Mouse (Mus musculus) liver, adult 2 months (tissue): Measurements from ENCODE around the gene Enox1. TPM values are rescaled to one million over a fixed set of nuclear protein-coding genes. Genes with fewer than 3 reads are reported as not detected.

ENCODE experiments used
- DNase-seq: peaks from one replicate; pipeline ENCODE4 v3.0.0-alpha.2; 2011; ENCODE audit warnings: low read depth, low spot score; ENCODE audit errors: extremely low read depth
- H3K27ac ChIP-seq: fragments of 200-500 bp; replicated peaks from 2 replicates; pipeline ENCODE4 v1.5.1; 2012; ENCODE audit warnings: low read depth, mild to moderate bottlenecking, control low read depth, inconsistent platforms, low read length; ENCODE audit not compliant: insufficient read depth
- H3K27me3 ChIP-seq: fragments of 200-500 bp; 2 replicates; pipeline ENCODE4 v1.6.1; 2012; ENCODE audit warnings: mild to moderate bottlenecking, moderate library complexity, low read length, inconsistent platforms; ENCODE audit not compliant: control insufficient read depth, insufficient read depth
- H3K36me3 ChIP-seq: fragments of 200-500 bp; 2 replicates; pipeline ENCODE4 v1.6.1; 2012; ENCODE audit warnings: low read length, inconsistent platforms; ENCODE audit not compliant: control insufficient read depth, insufficient read depth
- H3K4me1 ChIP-seq: fragments of 200-500 bp; 2 replicates; pipeline ENCODE4 v1.6.1; 2011; ENCODE audit warnings: low read length; ENCODE audit not compliant: control insufficient read depth, insufficient read depth
- H3K4me3 ChIP-seq: fragments of 200-500 bp; 2 replicates; pipeline ENCODE4 v1.5.1; 2011; ENCODE audit warnings: low read depth, mild to moderate bottlenecking, control low read depth, low read length, moderate library complexity; ENCODE audit not compliant: insufficient read depth
- H3K79me2 ChIP-seq: fragments of 200-500 bp; 2 replicates; pipeline ENCODE4 v1.6.1; 2012; ENCODE audit warnings: inconsistent platforms, mild to moderate bottlenecking, low read length, moderate library complexity; ENCODE audit not compliant: control insufficient read depth, insufficient read depth
- H3K9ac ChIP-seq: fragments of 200-500 bp; 2 replicates; pipeline ENCODE4 v1.6.1; 2012; ENCODE audit warnings: low read depth, mild to moderate bottlenecking, control low read depth, inconsistent platforms, low read length
- CTCF ChIP-seq: fragments of 200-500 bp; IDR thresholded peaks from 2 replicates; pipeline ENCODE4 v1.5.1; 2011; ENCODE audit warnings: low read depth, low read length, control low read depth
- POLR2A ChIP-seq: fragments of 200-500 bp; IDR thresholded peaks from 2 replicates; pipeline ENCODE4 v1.6.1; 2011; ENCODE audit warnings: low read length, control low read depth; ENCODE audit not compliant: insufficient read depth; ENCODE audit errors: extremely low read depth
- WGBS: fragments of 180-500 bp; shearing (Covaris S2); methylation state at CpG from one replicate; pipeline ENCODE4 v1.1.7; 2018; 5-methylcytosine and 5-hydroxymethylcytosine counted together
- polyA plus RNA-seq: library from polyadenylated mRNA; depleted of rRNA; stranded (reverse); fragments of >200 nt; gene quantifications from 2 replicates; pipeline ENCODE4 v1.2.3, GENCODE M21; 2012
- total RNA-seq: library from RNA; depleted of rRNA; stranded (reverse); fragments of >200 nt; gene quantifications from 2 replicates; pipeline ENCODE4 v1.2.3, GENCODE M21; 2014

The Enox1 gene
- total and polyA plus RNA-seq, 2 experiments = 0.09 TPM; not detected in 1

- Histone ChIP-seq H3K4me1 (no peaks in the 10 kb centered on the region), H3K4me3 (no peak overlapping the region), H3K27ac (no peak overlapping the region), H3K27me3 (no peaks in the 10 kb centered on the region), H3K9ac (no peak overlapping the region), H3K79me2 (no peaks in the 10 kb centered on the region), H3K36me3 (no peaks in the 10 kb centered on the region)
- no peak for TF ChIP-seq POLR2A
- no peak for TF ChIP-seq CTCF
- no peak for DNase-seq
- WGBS = 80% methylated on average over 5 of the region's 5 CpGs
These were observed 232.7 kb downstream of the Enox1 start for GRCm38 (mm10) chr14:77389276-77389675.

DNA sequence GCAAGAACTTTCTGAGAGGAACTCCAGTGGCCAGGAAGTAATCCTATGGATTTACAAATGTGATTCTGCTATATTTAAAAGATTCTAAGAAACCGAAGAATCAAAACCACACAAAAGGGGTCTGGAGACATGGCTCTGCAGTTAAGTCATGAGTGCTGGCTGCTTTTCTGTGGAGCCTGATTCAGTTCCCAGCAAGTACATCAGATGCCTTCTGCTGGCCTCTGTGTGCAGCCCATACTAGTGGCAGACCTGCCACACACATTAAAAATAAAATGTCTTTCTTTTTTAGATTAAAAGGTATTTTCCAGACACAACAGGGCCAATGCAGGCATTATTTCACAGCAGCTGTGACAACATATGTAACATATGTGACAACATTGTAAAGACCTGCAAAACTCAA is 235.9 kb downstream of the Enox1 start:
- H3K36me3 ChIP-seq = no peaks in the 10 kb centered on the region
- H3K79me2 ChIP-seq = no peaks in the 10 kb centered on the region
- no peak for DNase-seq
- H3K9ac ChIP-seq = no peak overlapping the region
- 90% methylated on average over 1 of the region's 1 CpGs for WGBS
- no peak overlapping the region for H3K27ac ChIP-seq
- TF ChIP-seq POLR2A (no peak), CTCF (no peak)
- no peaks in the 10 kb centered on the region for H3K27me3 ChIP-seq
- no peak overlapping the region for H3K4me3 ChIP-seq
- no peaks in the 10 kb centered on the region for H3K4me1 ChIP-seq

DNA sequence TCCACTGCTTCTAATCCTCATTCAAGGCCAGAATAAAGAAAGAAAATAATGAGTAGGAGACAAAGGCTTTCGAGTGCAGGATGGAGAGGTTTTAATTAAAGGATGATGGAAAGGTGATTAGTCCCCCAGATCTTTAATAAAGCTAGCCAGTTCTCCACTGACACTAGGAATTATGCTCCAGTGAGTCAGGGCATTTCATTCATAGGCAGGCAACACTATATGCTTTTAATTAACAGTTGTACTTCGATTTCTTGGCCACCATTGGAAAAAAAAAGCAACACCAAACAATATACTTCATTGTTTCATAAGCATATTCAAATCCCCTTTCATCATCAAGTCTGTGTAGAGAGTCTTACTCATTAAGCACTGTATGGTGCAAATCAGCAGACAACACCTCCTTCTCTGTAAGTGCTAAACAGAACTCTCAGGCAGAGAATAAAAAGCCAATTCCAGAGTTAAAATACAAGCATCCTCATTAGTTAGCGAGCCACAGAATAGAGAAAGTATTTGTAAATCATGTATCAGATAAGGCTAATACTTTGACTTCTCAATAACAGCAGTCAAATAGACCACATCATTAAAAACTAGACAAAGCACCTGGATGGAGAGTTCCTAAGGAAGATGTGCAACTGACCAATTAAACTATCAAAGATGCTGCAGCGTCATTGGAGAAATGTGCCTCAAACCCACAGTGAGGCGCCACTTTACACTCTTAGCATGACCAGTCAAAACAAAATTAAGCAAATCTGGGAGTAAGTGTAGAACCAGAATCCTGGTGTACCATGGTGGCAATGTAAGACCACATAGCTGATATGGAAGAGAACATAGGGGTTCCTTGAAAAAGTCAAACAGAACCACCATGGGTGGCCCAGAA is 249.9 kb downstream of the Enox1 start:
- DNase-seq = no peak
- Histone ChIP-seq H3K4me1 (no peaks in the 10 kb centered on the region), H3K27me3 (no peaks in the 10 kb centered on the region), H3K36me3 (no peaks in the 10 kb centered on the region), H3K79me2 (no peaks in the 10 kb centered on the region), H3K27ac (no peak overlapping the region), H3K9ac (no peak overlapping the region), H3K4me3 (no peak overlapping the region)
- 81% methylated on average over 5 of the region's 5 CpGs for WGBS
- TF ChIP-seq CTCF = no peak
- TF ChIP-seq POLR2A = no peak

- H3K4me1 ChIP-seq = no peaks in the 10 kb centered on the region
- H3K9ac ChIP-seq = no peak overlapping the region
- H3K4me3 ChIP-seq = no peak overlapping the region
- 69% methylated on average over 8 of the region's 8 CpGs for WGBS
- no peaks in the 10 kb centered on the region for H3K79me2 ChIP-seq
- TF ChIP-seq POLR2A (no peak), CTCF (no peak)
- no peak for DNase-seq
- H3K27ac ChIP-seq = no peak overlapping the region
- H3K27me3 ChIP-seq = no peaks in the 10 kb centered on the region
- H3K36me3 ChIP-seq = no peaks in the 10 kb centered on the region
These were observed 252.8 kb downstream of the Enox1 start for GRCm38 (mm10) chr14:77409271-77409940.

- Histone ChIP-seq H3K4me1 (no peaks in the 10 kb centered on the region), H3K9ac (no peak overlapping the region), H3K36me3 (no peaks in the 10 kb centered on the region), H3K27ac (no peak overlapping the region), H3K4me3 (no peak overlapping the region), H3K27me3 (no peaks in the 10 kb centered on the region), H3K79me2 (no peaks in the 10 kb centered on the region)
- no peak for DNase-seq
- TF ChIP-seq CTCF = no peak
- no peak for TF ChIP-seq POLR2A
- WGBS = 92% methylated on average over 9 of the region's 9 CpGs
These were observed 253.8 kb downstream of the Enox1 start for GRCm38 (mm10) chr14:77410354-77410753.

DNA sequence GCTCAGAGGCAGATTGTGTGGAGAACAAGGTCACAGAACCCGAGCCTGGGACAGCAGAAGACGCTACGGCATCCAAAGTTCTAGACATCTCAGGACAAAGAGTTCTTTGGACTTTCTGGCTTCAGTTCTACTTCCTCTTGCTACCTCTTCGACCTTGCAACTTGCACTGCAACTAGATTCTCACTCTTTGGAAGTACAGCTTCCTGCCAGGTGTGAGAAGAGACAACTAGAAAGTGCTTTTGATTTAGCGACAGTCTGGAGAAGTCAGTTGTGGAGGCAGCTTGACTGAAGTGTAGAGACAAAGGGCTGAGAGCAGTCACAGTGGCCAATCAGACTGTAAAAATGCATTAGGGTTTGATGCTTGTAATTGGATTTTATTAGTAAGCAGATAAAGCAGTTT is 256.5 kb downstream of the Enox1 start:
- 71% methylated on average over 5 of the region's 5 CpGs for WGBS
- TF ChIP-seq POLR2A (no peak), CTCF (no peak)

More for the DNA sequence above, 256.5 kb downstream of the Enox1 start:
- no peak for DNase-seq
- Histone ChIP-seq H3K4me3 (no peak overlapping the region), H3K79me2 (no peaks in the 10 kb centered on the region), H3K27me3 (no peaks in the 10 kb centered on the region), H3K9ac (no peak overlapping the region), H3K36me3 (no peaks in the 10 kb centered on the region), H3K27ac (no peak overlapping the region), H3K4me1 (no peaks in the 10 kb centered on the region)
